Mouse (Mus musculus) liver, postnatal 0 days (tissue): Measurements from ENCODE around the gene Tex2.

Experiments used
- CTCF ChIP-seq: sonication (generic); IDR thresholded peaks from 2 replicates; pipeline ENCODE4 v1.5.1; 2016; ENCODE audit warnings: antibody characterized with exemption, low read depth
- EP300 ChIP-seq: IDR thresholded peaks from 2 replicates; pipeline ENCODE4 v1.6.1; 2016; ENCODE audit warnings: antibody characterized with exemption, low read depth, mild to moderate bottlenecking

- TF ChIP-seq CTCF: no peak
- no peak for TF ChIP-seq EP300
Observed at GRCm38 (mm10) chr11:106504129-106504528, 109.1 kb downstream of the Tex2 start.
